Mouse (Mus musculus) NIH3T3 (cell line): ENCODE results near the gene Snrnp27.

Source experiments
- DNase-seq: peaks from one replicate; pipeline ENCODE4 v3.0.0-alpha.2; 2012; ENCODE audit warnings: low read depth

Snrnp27 gene

DNA sequence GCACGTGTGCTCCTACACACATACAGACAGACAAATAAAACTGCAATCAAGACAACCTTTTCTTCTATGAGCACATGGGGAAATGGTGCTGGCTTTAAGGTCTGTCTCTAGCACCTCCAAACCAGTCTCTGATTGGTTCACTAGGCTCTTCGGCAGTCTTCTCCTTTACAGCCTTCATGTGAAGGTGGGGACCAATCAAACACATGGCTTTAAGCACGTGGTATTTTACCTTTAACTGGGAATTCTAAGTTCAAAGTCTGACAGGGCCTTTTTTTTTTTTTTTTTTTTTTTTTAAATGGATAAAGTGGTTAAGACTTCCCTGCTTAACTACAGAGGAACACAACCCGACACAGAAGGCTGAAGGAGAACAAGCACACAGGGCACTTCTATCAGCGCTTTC, 19.2 kb downstream of the Snrnp27 start:
- no peak for DNase-seq

DNA sequence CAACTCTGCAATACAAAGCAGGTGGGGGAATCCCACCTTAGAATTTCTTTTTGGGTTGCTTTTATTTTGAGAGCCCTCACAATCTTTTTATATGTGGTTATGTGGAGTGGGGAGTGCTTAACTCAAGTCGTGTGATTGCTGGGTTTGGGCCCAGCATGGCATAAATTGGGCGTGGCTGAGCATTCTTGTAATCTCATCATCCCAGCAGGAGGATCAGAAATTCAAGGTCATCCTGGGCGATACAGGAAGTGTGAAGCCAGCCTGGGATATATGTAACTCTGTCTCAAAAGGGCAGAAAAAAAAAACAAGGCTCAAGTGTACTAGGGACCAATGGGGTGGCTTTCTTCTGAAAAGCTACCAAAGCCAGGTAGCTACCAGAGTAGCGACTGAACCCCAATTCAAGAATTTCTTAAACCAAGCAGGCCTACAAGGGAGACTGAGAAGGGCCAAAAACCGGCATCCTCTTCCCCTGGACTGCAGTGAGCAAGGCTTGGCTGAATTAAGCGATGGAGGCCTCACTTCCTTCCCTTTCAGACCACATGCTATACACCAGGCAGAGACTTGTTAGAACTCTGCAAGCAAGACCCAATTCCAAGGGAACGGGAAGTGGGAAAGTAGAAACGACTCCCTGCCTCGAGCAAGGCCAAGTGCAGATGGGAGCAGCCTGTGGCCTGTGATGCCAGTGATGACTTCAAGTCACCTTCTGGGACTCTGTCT, 24.0 kb downstream of the Snrnp27 start:
- DNase-seq = no peak

DNA sequence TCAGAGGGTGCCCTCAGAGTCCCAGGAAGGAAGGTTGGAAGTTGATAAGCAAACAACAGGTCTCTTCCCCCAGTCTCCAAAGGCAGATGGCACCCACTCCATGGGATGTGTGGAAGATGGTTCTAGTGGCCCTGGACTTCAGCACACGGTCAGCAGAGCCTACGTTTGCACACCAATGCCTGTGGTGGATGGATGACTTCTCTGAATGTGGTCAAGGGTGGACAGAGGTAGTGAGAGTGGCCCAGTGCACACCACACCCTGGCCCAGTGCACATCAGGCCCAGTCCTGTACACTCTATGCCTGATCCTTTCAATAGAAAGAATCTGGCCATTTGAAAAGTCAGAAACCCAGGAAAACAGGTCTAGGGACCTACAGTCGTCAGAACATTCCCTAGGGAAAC, 25.8 kb downstream of the Snrnp27 start:
- DNase-seq = no peak

DNA sequence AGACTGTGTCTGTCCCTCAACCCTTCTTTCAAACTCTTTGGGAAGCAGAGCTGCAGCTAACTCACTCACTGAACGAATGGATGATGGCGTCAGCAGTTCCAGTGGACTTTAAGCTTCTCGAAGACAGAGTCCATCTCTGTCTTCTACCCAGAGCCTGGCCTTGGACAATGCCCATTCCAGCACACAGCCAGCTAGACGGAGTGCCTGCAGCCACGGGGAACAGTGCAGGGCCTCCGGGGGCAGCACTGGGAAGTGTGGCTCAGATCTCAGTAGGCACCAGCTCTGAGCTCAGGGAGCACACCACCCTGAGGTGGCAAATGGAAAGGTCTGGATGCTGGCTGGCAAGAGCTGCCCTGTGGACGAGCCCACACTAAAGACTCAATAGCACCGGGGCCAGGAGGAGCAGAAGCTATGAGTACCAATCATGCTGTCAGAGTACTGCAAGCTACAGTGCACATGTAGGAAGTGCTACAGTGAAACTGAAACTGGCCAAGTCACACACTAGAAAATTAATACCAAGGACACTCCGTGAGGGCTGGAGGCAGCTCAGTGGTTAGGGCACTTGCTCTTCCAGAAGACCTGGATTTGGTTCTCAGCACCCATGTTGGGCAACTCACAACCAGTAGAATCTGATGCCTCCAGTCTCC, 29.9 kb downstream of the Snrnp27 start:
- no peak for DNase-seq

DNA sequence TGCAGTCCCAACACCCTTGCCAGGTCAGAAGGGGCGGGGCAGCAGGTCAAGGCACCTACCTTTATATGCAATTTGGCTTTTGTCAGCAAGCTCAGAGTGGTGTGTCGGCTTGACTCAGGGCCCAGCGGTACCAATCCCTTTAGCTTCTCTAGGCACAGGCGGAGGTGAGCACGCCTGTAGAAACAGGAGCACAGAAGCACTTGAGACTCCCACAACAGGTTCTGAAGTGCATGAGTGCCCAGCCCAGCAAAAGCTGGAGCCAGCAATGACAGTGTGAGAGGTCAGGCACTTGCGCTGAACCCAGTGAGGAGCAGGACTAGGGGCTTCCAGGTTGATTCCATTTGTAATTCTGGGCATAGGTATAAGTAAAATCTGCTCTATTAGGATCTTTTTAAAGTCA, 31.3 kb downstream of the Snrnp27 start:
- DNase-seq = no peak

DNA sequence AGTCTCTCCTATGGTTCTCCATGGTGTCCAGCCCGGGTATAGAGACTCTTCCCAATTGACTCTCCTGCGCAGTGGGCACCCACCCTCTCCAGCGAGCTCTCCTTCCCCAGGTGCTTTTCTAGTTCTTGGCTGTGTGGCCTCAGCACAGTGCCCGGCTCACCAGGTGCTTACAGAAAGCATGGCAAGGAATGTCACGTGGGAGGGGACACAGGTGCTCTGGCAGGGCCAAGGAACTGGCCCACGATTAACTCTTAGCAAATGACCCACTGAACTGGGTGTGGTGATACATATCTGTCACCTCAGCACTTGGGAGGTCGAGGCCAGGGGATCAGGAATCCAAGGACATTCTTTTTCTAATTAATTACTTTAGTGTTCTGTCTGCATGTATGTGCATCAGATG, 38.2 kb downstream of the Snrnp27 start:
- DNase-seq = no peak

DNA sequence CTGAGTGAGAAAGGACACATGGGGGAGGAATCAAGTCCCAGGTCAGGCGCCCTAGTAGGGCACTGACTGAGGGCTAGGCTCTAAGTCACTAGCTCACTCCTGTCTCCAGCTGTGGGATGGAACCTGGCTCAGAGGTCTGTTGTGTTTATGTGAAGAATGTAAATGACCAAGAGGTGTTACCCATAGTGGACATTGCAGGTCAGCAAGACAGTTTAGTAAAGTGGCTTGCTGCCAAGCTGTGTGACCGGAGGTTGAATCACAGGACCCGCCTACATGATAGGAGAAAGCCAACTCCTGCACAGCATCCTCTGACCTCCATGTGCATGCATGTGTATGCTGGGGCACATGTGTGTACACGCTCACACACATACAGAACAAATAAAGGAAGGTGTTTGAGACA, 38.8 kb downstream of the Snrnp27 start:
- DNase-seq = peak; percentile 39

DNA sequence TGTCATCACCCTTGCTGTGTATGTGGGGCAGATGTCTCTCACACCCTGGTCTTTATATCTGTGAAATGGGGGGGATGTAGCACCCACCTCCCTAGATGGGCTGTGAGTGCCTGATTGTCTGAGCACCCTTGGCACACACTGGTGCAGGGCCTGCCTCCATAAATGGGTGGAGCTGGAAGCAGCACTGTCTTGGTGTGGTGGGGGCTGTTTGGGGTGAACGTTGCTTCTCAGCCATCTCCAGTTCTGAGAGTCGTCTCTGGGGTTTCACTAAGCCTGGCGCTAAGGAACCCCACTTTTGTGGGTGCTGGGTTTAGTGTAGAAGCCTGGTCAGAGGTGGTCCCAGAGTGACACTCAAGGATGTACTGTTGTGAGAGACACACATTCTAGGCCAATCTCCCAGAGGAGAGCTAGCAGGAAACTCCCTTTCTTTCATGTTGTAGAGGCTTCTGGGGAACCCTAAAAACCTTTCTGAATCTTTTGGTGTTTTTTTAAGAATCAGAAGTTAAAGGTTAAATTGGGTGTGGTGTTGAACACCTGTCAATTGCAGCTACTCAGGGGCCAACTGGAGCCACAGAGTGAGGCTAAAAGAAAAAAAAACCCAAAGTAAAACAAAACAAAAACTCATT, 39.4 kb downstream of the Snrnp27 start:
- no peak for DNase-seq

DNA sequence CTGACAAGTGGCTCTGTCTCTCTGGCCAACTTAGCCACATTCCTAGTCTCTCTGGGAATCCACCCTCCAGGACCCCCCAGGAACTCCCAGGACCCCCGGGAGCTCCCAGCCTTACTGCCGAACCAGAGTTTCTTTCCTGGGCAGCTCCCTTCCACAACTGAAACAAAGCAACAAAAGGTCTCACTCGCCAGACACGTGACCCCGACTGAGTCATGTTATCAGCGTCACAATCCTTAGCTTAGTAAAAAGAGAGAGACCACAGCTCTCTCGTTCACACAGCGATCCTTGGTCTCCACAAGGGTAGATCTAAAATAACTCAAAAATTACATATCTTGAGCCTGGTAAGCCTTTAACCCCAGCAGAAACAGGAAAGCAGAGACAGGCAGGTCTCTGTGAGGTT, 42.6 kb downstream of the Snrnp27 start:
- DNase-seq = peak; percentile 43

DNA sequence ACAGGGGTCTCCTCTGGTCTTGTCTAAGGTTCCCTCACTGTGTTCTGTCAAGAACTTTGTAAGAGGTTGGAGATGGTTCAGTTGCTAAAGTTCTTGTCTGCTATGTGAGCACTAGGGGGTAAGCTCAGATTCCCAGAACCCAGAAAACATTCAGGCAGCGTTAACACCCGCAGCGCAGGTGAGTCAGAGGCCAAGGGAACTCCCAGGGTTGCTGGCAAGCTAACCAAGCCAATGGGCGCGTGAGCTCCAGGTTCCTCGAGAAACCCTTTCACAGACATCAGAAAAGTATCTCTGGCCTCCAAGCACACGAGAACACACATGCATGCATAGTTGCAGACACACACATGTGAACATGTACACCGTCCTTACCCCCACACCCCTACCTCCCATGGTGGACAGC, 43.5 kb downstream of the Snrnp27 start:
- peak; percentile 52 for DNase-seq

DNA sequence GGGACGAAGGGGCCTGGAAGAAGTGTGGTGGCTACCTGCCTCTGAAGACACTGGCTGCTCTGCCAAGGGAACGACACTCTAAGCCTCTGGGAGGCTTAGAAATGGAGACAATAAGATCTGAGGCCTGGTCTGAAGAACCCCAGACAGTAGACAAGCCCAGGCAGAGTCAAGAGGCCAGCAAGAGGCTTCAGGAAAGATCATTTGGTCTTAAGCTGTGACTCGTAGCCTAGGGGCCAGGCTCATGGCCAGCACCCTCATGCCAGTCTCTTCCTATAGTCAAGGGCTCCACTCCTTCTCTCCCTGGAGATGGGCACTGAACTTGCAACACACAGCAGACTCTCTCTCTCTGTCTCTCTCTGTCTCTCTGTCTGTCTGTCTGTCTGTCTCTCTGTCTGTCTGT, 44.2 kb downstream of the Snrnp27 start:
- peak; percentile 34 for DNase-seq

DNA sequence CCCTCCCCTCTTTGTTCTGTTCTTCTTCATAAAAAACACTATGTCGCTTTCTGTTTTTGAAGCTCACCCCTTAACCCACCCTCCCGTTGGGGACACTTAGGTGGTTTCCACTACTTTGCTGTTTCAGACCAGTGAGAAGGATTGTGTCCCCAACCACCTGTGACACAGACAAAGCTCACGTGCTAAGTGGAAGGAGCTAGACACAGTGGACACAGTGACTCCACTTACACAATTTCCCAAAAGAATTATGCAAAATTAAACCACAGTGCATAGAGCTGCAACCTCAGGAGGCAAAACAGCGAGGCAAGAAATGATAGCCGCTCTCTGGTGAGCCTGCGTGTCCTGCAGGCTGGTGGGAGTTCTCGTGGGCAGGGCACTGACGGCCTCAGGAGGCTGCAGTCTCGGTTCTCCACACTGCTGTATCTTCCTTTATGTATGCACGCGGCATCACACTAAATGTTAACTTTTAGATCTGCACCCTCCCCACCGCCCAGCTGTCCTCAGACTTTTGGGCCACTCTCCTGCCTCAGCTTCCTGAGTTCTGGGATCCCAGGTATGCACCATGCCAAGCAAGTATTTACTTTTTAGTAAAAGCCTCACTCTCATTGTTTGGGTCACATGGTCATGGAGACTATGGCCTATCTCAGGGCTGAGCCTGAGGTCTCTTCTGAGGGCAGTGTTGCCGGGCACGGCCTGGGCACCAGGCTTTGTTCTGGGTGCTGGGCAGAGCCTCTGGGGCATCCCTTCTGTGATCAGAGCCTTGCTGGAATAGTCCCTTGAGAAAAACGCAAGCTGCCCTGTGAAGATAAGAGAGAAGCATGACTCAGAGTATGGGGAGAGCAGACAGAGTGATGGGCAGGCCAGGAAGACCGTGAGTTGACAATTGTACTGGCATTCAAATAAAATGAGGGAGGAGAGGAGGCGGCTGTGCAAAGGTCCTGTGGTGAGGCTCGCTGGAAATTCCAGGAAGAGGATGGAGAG, 44.9 kb downstream of the Snrnp27 start:
- DNase-seq = no peak

DNA sequence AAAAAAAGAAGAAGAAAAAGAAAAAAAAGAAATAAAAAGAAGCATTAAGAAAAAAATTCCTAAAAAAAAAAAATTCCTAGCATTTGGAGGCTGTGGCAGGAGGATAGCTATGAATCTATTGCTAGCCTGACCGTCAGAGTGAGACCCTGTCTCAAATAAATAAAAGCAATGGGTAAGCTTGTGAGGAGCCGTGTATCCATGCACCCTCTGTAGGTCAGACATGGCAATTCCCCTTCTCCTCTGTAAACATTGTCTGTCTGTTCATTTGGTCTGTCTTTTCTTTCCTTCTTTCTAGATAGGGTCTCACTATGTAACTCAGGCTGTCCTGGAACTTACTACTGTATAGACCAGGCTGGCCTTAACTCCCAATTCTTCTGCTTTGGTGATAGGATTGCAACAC, 45.9 kb downstream of the Snrnp27 start:
- peak; percentile 63 for DNase-seq

DNA sequence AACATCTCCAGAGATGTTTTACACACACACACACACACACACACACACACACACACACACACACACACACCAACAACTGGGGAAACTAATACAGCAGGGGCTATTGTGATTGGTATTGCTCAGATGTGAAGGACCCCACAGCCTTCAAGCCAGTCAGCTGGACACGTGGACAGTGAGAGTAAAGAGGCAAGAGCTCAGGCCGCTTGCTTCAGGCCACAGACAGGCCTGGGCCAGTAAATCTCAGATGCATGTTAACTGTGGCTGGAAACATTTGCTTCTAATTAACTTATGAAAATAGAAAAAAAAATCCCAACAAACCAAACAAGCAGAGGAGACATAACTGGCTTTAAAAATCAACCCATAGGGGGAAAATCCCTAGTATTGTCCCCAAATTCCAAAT, 46.5 kb downstream of the Snrnp27 start:
- peak; percentile 73 for DNase-seq

DNA sequence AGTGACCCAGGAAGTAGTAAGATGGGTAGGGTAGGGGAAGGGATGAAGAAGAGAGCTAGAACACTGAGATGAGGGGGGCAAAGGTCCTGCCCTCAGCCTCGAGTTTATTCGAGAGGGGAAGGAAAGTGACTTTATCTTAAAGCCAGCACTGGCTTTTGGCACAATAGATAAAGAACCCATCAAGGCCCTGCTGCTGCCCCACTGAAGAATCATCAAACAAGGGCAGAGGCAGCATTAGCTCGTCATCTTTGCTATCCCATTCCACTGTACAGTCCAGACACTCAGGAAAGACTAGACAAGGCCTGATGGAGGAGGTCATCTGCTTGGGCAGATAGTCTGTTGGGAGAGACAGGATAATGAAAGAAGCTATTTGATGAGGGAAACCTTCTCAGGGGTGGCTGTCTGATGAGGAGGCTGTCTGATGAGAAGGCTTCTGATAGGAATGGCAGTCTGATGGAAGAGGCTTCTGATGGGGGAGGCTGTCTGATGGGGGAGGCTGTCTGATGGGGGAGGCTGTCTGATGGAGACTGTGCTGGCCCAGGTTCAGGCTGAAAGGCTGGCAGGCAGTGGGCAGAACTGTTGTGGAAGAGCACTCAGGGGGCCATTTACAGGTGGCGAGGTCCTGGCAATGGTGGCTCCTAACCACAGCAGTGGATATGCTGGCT, 47.0 kb downstream of the Snrnp27 start:
- peak; percentile 23 for DNase-seq

DNA sequence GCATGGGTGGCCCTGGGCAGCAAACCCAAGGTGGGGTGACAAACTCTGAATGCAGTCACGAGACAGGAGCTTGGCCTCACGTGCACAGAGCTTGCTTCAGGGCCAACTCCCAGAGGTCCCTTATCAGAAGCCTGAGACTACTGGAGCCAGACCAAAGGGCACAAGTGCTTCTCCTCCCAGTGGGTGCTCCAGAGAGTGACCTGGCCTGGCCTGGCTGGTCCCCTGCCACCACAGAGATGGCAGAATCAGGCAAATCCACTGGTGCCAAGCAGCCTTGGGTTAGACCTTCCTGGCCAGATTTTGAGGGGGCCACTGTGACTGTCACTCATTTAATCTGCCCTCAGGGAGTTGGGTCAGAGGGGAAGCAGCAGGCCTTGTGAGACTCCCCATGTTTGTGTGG, 47.8 kb downstream of the Snrnp27 start:
- DNase-seq = no peak

DNA sequence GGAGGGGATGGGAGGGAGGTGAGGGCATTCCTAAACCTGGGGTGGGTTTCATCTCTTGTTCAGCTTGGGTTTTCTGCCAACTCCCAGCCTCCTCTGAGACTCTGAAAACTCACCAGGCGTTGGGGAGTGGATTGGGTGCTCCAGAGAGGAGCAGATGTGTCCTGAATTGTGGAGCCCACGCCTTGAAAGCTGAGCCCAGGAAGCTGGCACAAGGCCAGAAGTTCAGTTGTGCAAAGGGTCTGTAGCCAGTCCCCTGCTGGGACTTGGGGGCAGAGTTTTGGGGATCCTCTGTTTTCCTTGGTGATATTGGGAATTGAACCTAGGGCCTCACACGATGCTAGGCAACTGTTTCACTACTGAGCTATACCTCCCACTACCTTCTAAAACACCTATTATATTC, 54.2 kb downstream of the Snrnp27 start:
- no peak for DNase-seq

DNA sequence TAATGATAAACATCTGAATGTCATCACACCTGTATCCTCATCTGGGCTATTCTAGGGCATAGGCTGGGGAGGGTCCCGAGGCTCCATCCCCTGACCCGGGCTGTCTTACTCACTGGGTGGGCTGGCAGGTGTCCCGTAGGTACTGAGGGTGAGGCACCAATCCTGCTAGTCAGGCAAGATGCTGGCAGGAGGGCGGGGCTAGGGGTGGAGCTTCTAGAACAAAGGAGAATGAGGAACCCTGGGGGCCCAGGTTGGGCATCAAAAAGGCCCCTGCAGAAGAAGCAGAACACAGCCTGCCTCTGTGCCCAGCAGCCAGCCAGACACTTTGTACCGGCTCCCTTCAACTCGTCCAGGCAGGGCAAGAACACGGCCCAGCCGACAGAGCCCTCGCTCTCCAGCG, 56.4 kb downstream of the Snrnp27 start, which contains the start of gene Asprv1:
TSS of gene Asprv1 (plus strand) at position 219 of the 400 bp plus-strand sequence.
- DNase-seq = no peak
